Mouse (Mus musculus) embryonic facial prominence, embryonic 11.5 days (tissue): ENCODE measurements around the gene Gm3383. TPM values are rescaled to one million over a fixed set of nuclear protein-coding genes. Genes with fewer than 3 reads are reported as not detected.
"Not testable (repeated sequence)": the region's sequence is repeated elsewhere in the genome, so short reads cannot be mapped to it uniquely, and the experiment has no call there.

ENCODE experiments used
- ATAC-seq: fragments of 200-750 bp; cut with Nextera tagmentation; replicated peaks from 2 replicates; pipeline ENCODE4 v1.8.0; 2017; ENCODE audit warnings: low read depth; ENCODE audit not compliant: insufficient number of reproducible peaks, low FRiP score, low TSS enrichment
- DNase-seq: peaks from one replicate; pipeline ENCODE4 v3.0.0-alpha.2; 2015; ENCODE audit warnings: low spot score
- H3K27ac ChIP-seq: fragments of 300-500 bp; sonication (generic); replicated peaks from 2 replicates; pipeline ENCODE4 v1.5.1; 2014; ENCODE audit warnings: mild to moderate bottlenecking, low read depth, low read length, control low read depth
- H3K27me3 ChIP-seq: fragments of 300-500 bp; sonication (generic); 2 replicates; pipeline ENCODE4 v1.6.1; 2014; ENCODE audit warnings: mild to moderate bottlenecking, low read length, moderate library complexity, mixed read lengths; ENCODE audit not compliant: control insufficient read depth, insufficient read depth
- H3K36me3 ChIP-seq: fragments of 300-500 bp; sonication (generic); replicated peaks from 2 replicates; pipeline ENCODE4 v1.6.1; 2014; ENCODE audit warnings: low read depth, mild to moderate bottlenecking, low read length, moderate library complexity, mixed read lengths; ENCODE audit not compliant: control insufficient read depth, insufficient read depth
- H3K4me1 ChIP-seq: fragments of 300-500 bp; sonication (generic); 2 replicates; pipeline ENCODE4 v1.6.1; 2014; ENCODE audit warnings: low read length, mixed read lengths; ENCODE audit not compliant: control insufficient read depth, insufficient read depth
- H3K4me2 ChIP-seq: fragments of 300-500 bp; sonication (generic); 2 replicates; pipeline ENCODE4 v1.6.1; 2014; ENCODE audit warnings: low read depth, mild to moderate bottlenecking, control low read depth, low read length, moderate library complexity
- H3K4me3 ChIP-seq: fragments of 300-500 bp; sonication (generic); 2 replicates; pipeline ENCODE4 v1.5.1; 2014; ENCODE audit warnings: low read depth, low read length, control low read depth
- H3K9ac ChIP-seq: fragments of 300-500 bp; sonication (generic); replicated peaks from 2 replicates; pipeline ENCODE4 v1.6.1; 2014; ENCODE audit warnings: mild to moderate bottlenecking, control low read depth, low read length
- H3K9me3 ChIP-seq: fragments of 300-500 bp; sonication (generic); replicated peaks from 2 replicates; pipeline ENCODE4 v1.6.1; 2016; ENCODE audit warnings: mild to moderate bottlenecking, low read length, inconsistent platforms, mixed read lengths; ENCODE audit not compliant: control insufficient read depth
- WGBS: fragments of 180-500 bp; shearing (Covaris S2); extraction: QIAGEN DNeasy Blood & Tissue Kit; methylation state at CpG from one replicate; pipeline ENCODE4 v1.1.7; 2014; 5-methylcytosine and 5-hydroxymethylcytosine counted together
- polyA plus RNA-seq: library from polyadenylated mRNA; unstranded; fragments of >200 nt; fragmentation: Nextera tagmentation; extraction: Ambion mirVana; gene quantifications from 2 replicates; pipeline ENCODE4 v1.2.1, GENCODE M21; 2014

Gm3383 gene
- 1.7 and 1.9 TPM in 2 replicates for polyA plus RNA-seq

GRCm38 (mm10) chr14:5807882-5808281, at the start of gene Gm3383:
Gm3383 (minus strand) TSS chr14:5807982.
- H3K4me3 ChIP-seq, H3K4me2 ChIP-seq, DNase-seq, H3K36me3 ChIP-seq, ATAC-seq, H3K9me3 ChIP-seq, H3K27me3 ChIP-seq, H3K9ac ChIP-seq, H3K27ac ChIP-seq, H3K4me1 ChIP-seq: not testable (repeated sequence)
- no CpG with 5 or more reads among the region's 3 CpGs for WGBS

GRCm38 (mm10) chr14:5855911-5856310, 48.1 kb upstream of the Gm3383 start:
- H3K9me3 ChIP-seq, H3K4me2 ChIP-seq, H3K4me1 ChIP-seq, H3K4me3 ChIP-seq, H3K27ac ChIP-seq, H3K36me3 ChIP-seq, ATAC-seq, H3K9ac ChIP-seq, H3K27me3 ChIP-seq, DNase-seq: not testable (repeated sequence)
- WGBS = 84% methylated on average over 3 of the region's 3 CpGs

- not testable (repeated sequence) for H3K9ac ChIP-seq, H3K4me1 ChIP-seq, ATAC-seq, H3K36me3 ChIP-seq, H3K27ac ChIP-seq, H3K27me3 ChIP-seq, H3K4me2 ChIP-seq, DNase-seq, H3K9me3 ChIP-seq, H3K4me3 ChIP-seq
- WGBS = no CpG with 5 or more reads among the region's 3 CpGs
These were observed 22.4 kb upstream of the Gm3383 start, which contains the start of gene Gm3424 for GRCm38 (mm10) chr14:5830229-5830628. Gm3424 (minus strand) TSS chr14:5830329.

GRCm38 (mm10) chr14:5812699-5813356, 5.0 kb upstream of the Gm3383 start:
- not testable (repeated sequence) for H3K27ac ChIP-seq, H3K9me3 ChIP-seq, H3K4me3 ChIP-seq, H3K9ac ChIP-seq, H3K4me2 ChIP-seq, H3K27me3 ChIP-seq, ATAC-seq, H3K4me1 ChIP-seq, H3K36me3 ChIP-seq, DNase-seq
- no CpG with 5 or more reads among the region's 47 CpGs for WGBS

DNA sequence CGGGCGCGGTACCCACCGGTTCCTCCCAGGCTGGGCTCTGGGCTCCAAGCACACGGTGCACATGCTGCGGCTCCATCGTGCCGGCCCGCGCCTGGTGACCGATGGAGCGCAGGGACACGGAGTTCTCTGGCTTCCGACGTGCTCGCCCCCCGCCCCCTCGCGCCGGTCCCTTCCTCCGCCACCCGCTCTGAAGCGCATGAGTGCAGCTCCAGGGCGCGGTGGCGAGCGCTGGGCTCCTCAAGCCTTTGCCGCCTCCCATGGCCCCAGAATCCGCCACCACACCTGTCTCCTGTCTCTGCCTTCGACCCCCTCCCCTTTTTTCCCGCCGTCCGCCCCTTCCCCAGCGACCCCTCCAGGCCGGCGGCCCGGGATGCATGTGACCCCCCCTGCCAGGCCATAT, 66.3 kb downstream of the Gm3383 start, which contains the start of gene Gm3373:
Gene Gm3373, minus strand, starts transcription at position 101 of the 400 bp plus-strand sequence.
- not testable (repeated sequence) for ATAC-seq, H3K9ac ChIP-seq, H3K4me2 ChIP-seq, H3K27ac ChIP-seq, H3K27me3 ChIP-seq, H3K4me3 ChIP-seq, DNase-seq, H3K36me3 ChIP-seq, H3K9me3 ChIP-seq, H3K4me1 ChIP-seq
- no CpG with 5 or more reads among the region's 37 CpGs for WGBS

- H3K27me3 ChIP-seq, H3K4me3 ChIP-seq, H3K27ac ChIP-seq, H3K36me3 ChIP-seq, ATAC-seq, H3K9ac ChIP-seq, H3K9me3 ChIP-seq, DNase-seq, H3K4me1 ChIP-seq, H3K4me2 ChIP-seq: not testable (repeated sequence)
- no CpG with 5 or more reads among the region's 2 CpGs for WGBS
These were observed 120.4 kb downstream of the Gm3383 start, which contains the start of gene Gm9603 for GRCm38 (mm10) chr14:5687357-5687756. Gm9603 (minus strand) TSS chr14:5687457.

DNA sequence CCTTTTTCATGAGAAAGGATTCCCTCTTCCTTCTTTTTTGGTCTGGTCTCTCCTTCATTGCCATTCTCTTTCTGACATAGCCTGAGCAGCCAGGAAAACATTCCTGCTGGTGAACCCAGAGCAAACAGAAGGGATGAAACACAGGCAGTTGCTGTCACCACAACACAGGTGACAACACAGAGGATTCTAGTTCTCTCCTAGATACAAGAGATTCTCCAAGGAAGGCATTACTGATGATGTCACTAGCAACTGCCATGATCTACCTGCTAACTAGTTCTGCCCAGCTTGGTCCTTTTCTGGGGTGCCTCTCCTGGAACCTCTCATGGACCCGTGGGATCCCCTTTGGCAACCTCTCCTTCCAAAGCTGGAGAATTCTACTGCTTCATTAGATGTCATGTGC, 174.9 kb downstream of the Gm3383 start, which contains the start of gene Gm8265:
Gene Gm8265, minus strand, starts transcription at position 101 of the 400 bp plus-strand sequence.
- H3K4me2 ChIP-seq, ATAC-seq, H3K27me3 ChIP-seq, H3K4me3 ChIP-seq, H3K4me1 ChIP-seq, H3K27ac ChIP-seq, H3K9me3 ChIP-seq, H3K9ac ChIP-seq, H3K36me3 ChIP-seq, DNase-seq: not testable (repeated sequence)
- WGBS = no CpG with 5 or more reads among the region's 1 CpGs
